Mouse (Mus musculus): ENCODE data around the gene Klf15. TPM values are rescaled to one million over a fixed set of nuclear protein-coding genes. Genes with fewer than 3 reads are reported as not detected.

The Klf15 gene
- polyA plus RNA-seq, 1 experiment from 2014 or later = 13.6 TPM

- Histone ChIP-seq H3K4me2 (no peak overlapping the region), H3K36me3 (replicated peaks) (no peaks in the 10 kb centered on the region), H3K9ac (no peak overlapping the region), H3K4me3 (no peak overlapping the region), H3K27ac (no peak overlapping the region), H3K27me3 (replicated peaks) (no peaks in the 10 kb centered on the region), H3K9me3 (no peaks in the 10 kb centered on the region), H3K4me1 (0 out of 2 replicates have a peak, but pooled peaks cover 4% of the 10 kb centered on the region)
- ATAC-seq (replicated peaks) = no peak
- 35% methylated on average over 4 of the region's 4 CpGs for WGBS
Observed at GRCm38 (mm10) chr6:90499509-90499908, 37.1 kb downstream of the Klf15 start.

DNA sequence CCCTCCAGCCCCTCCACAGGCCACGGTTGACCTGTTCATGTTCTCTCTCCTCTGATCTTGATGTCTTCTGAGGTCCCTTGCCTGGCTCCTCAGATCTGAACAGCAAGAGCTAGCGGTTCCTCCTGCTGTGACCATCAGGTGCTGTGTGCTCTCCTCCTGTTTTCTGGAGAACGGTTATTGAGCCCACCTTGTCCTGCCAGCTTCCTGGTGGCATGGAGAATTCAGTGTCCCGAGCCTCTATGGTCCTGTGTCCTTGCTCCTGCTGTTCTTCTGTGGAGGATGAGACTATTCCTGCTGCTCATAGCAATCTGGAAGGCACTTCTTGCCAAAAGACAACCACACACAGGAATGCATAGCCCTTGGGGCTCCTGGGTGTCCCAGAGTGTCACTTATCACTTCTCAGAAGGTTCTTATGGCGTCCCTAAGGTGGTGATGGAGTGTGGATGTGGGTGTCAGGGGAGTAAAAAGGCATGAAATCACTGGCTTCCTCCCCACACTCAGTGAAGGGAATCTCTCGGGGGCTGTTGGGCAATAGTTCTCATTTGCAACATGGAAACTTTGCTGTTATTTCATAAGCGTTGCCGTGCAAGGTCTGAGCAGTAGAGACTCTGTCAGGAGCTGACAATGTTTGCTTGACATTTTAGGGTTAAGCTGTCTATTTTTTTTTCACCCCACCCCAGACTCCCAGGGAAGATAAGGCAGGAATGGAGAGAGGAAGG, 39.0 kb downstream of the Klf15 start:
- Histone ChIP-seq H3K27ac (no peak overlapping the region), H3K4me1 (0 out of 2 replicates have a peak, but pooled peaks cover 4% of the 10 kb centered on the region), H3K9ac (no peak overlapping the region), H3K4me3 (no peak overlapping the region), H3K27me3 (replicated peaks) (no peaks in the 10 kb centered on the region), H3K4me2 (no peak overlapping the region), H3K36me3 (replicated peaks) (no peaks in the 10 kb centered on the region), H3K9me3 (no peaks in the 10 kb centered on the region)
- 79% methylated on average over 8 of the region's 8 CpGs for WGBS
- no peak for ATAC-seq (replicated peaks)

- no peaks in the 10 kb centered on the region for H3K36me3 ChIP-seq (replicated peaks)
- H3K4me1 ChIP-seq = 0 out of 2 replicates have a peak, but pooled peaks cover 16% of the 10 kb centered on the region
- no peaks in the 10 kb centered on the region for H3K9me3 ChIP-seq
- no peak overlapping the region for H3K4me2 ChIP-seq
- 72% methylated on average over 6 of the region's 6 CpGs for WGBS
- H3K27me3 ChIP-seq (replicated peaks) = no peaks in the 10 kb centered on the region
- H3K4me3 ChIP-seq = no peak overlapping the region
- no peak overlapping the region for H3K9ac ChIP-seq
- peak overlapping the region; percentile 66 for H3K27ac ChIP-seq
- no peak for ATAC-seq (replicated peaks)
Observed at GRCm38 (mm10) chr6:90505906-90506305, 43.5 kb downstream of the Klf15 start.

DNA sequence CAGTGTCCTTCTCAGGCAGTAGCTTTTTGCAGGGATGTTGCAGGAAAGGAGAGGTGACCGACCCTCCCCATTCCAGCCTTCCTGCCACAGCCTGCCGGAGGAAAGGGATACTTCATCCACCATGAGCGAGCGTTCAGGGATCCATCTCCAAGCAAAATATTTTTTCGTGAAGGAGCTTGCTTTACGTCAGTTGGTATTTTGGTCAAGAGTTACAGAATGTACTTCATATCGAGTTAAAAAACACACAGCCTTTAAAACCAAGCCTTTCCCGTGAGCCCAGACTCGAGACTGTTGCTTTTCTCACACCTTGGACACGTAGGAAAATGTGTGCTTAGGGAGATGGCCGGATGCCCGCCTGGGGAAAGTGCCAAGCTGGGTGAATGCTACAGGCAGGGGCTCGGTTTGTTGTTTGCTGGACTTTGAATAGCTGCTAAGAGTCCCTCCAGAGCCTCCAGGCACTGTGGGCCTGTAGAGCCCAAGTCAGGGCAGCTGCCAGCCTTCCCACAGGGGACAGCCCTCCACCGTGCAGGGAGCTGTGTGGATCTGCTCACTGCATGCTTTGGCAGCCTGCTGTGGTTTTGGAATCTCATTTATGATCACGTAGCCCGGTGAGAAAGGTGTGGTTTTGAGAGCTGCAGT, 44.4 kb downstream of the Klf15 start:
- Histone ChIP-seq H3K4me2 (no peak overlapping the region), H3K9me3 (no peaks in the 10 kb centered on the region), H3K4me1 (0 out of 2 replicates have a peak, but pooled peaks cover 16% of the 10 kb centered on the region), H3K9ac (no peak overlapping the region), H3K4me3 (no peak overlapping the region), H3K36me3 (replicated peaks) (no peaks in the 10 kb centered on the region), H3K27ac (peak overlapping the region; percentile 66), H3K27me3 (replicated peaks) (no peaks in the 10 kb centered on the region)
- 62% methylated on average over 16 of the region's 16 CpGs for WGBS
- peak; percentile 82 for ATAC-seq (replicated peaks)

- Histone ChIP-seq H3K4me3 (no peak overlapping the region), H3K36me3 (replicated peaks) (no peaks in the 10 kb centered on the region), H3K9me3 (no peaks in the 10 kb centered on the region), H3K4me1 (0 out of 2 replicates have a peak, but pooled peaks cover 16% of the 10 kb centered on the region), H3K27me3 (replicated peaks) (no peaks in the 10 kb centered on the region), H3K27ac (peak overlapping the region; percentile 66), H3K4me2 (no peak overlapping the region), H3K9ac (no peak overlapping the region)
- ATAC-seq (replicated peaks) = no peak
Observed at GRCm38 (mm10) chr6:90507443-90507842, 45.1 kb downstream of the Klf15 start.

DNA sequence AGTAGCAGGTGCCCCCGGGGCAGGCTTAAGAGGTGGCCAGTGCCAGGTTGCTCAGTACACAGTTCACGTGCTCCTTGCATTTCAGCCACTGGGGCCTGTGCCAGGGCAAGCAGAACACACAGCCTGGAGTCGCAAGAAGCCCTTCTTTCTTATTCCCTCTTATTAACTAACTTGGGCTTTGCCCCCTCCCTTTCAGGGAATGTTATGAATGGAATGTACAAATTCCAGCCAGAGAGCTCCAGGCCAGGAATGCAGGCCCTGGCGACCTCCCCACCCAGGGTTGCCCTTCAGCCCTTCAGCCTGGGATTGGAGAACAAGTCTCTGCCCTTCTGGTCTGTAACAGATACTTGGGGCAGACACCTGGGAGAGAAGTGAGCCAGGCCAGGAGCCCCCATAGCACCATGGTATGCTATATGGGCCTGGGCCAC, 45.8 kb downstream of the Klf15 start:
- no peaks in the 10 kb centered on the region for H3K36me3 ChIP-seq (replicated peaks)
- no peak overlapping the region for H3K4me2 ChIP-seq
- no peak overlapping the region for H3K9ac ChIP-seq
- no peaks in the 10 kb centered on the region for H3K27me3 ChIP-seq (replicated peaks)
- H3K27ac ChIP-seq = peak overlapping the region; percentile 66
- 34% methylated on average over 4 of the region's 4 CpGs for WGBS
- ATAC-seq (replicated peaks) = peak; percentile 62; the same call in 1 of the 2 replicates
- H3K4me1 ChIP-seq = 0 out of 2 replicates have a peak, but pooled peaks cover 16% of the 10 kb centered on the region
- H3K4me3 ChIP-seq = no peak overlapping the region
- no peaks in the 10 kb centered on the region for H3K9me3 ChIP-seq

- ATAC-seq (replicated peaks) = no peak
- Histone ChIP-seq H3K9ac (no peak overlapping the region), H3K4me3 (no peak overlapping the region), H3K27me3 (replicated peaks) (no peaks in the 10 kb centered on the region), H3K27ac (0 out of 2 replicates have a peak overlapping the region, but pooled peaks have one; percentile 66), H3K4me2 (no peak overlapping the region), H3K4me1 (0 out of 2 replicates have a peak, but pooled peaks cover 16% of the 10 kb centered on the region), H3K36me3 (replicated peaks) (no peaks in the 10 kb centered on the region), H3K9me3 (no peaks in the 10 kb centered on the region)
- 65% methylated on average over 6 of the region's 6 CpGs for WGBS
Observed at GRCm38 (mm10) chr6:90509085-90509484, 46.7 kb downstream of the Klf15 start.

DNA sequence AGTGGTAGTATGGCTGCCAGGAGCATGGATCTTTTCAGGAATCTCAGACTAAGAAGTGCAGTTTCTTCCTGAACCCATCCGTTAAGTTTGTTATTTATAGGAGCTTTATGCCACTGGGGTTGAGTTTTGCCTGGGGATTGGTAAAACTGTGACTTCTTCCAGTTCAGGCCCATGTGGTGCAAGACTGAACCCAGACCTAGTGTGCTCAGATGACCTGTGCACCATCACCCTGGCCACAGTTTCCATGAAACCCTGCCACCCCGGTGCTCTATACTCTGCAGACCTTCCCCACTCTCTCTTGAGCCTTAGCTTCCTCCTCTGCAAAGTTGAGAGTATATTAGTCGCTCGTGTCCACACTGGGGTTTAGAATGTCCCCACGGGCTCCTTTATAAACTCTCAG, 50.0 kb downstream of the Klf15 start:
- H3K4me1 ChIP-seq = 0 out of 2 replicates have a peak, but pooled peaks cover 9% of the 10 kb centered on the region
- no peaks in the 10 kb centered on the region for H3K9me3 ChIP-seq
- no peak for ATAC-seq (replicated peaks)
- no peak overlapping the region for H3K4me2 ChIP-seq
- no peaks in the 10 kb centered on the region for H3K36me3 ChIP-seq (replicated peaks)
- no peak overlapping the region for H3K27ac ChIP-seq
- WGBS = 91% methylated on average over 5 of the region's 5 CpGs
- no peak overlapping the region for H3K4me3 ChIP-seq
- H3K27me3 ChIP-seq (replicated peaks) = no peaks in the 10 kb centered on the region
- no peak overlapping the region for H3K9ac ChIP-seq

- no peak for ATAC-seq (replicated peaks)
- Histone ChIP-seq H3K9ac (no peak overlapping the region), H3K36me3 (replicated peaks) (no peaks in the 10 kb centered on the region), H3K27ac (no peak overlapping the region), H3K4me3 (no peak overlapping the region), H3K4me2 (no peak overlapping the region), H3K4me1 (0 out of 2 replicates have a peak, but pooled peaks cover 7% of the 10 kb centered on the region), H3K9me3 (no peaks in the 10 kb centered on the region), H3K27me3 (replicated peaks) (no peaks in the 10 kb centered on the region)
- 77% methylated on average over 5 of the region's 5 CpGs for WGBS
Observed at GRCm38 (mm10) chr6:90513074-90513856, 50.9 kb downstream of the Klf15 start.

- Histone ChIP-seq H3K27ac (no peak overlapping the region), H3K27me3 (replicated peaks) (no peaks in the 10 kb centered on the region), H3K4me1 (no peaks in the 10 kb centered on the region), H3K4me3 (no peak overlapping the region), H3K4me2 (no peak overlapping the region), H3K36me3 (replicated peaks) (no peaks in the 10 kb centered on the region), H3K9ac (no peak overlapping the region), H3K9me3 (no peaks in the 10 kb centered on the region)
- no peak for ATAC-seq (replicated peaks)
Observed at GRCm38 (mm10) chr6:90514369-90514768, 52.0 kb downstream of the Klf15 start.

DNA sequence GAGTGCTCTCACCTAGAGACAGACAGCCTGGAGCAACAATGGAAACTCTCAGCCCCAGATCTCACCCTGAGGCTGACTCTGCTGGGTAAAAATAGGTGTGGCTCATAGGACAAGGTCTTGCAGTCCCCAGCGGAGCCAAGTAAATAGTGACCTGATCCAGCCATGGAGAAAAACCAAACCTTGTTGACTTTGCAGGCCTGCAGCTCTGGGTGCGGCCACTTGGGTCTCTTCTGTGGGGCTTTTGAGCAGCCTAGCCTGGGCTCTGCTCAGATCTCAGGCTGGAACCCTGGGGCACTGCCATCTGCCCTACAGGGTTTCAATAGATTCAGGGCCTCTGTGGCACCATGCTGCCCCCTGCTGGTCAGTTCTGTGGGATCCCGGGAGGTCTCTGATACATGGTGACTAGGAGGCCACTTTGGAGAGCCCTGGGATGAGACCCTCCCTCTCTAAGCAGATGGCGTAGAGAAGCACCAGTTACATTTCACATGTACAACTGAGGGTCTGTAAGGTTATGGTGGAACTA, 52.6 kb downstream of the Klf15 start:
- Histone ChIP-seq H3K27ac (no peak overlapping the region), H3K4me2 (no peak overlapping the region), H3K4me1 (no peaks in the 10 kb centered on the region), H3K4me3 (no peak overlapping the region), H3K9ac (no peak overlapping the region), H3K9me3 (no peaks in the 10 kb centered on the region), H3K36me3 (replicated peaks) (no peaks in the 10 kb centered on the region), H3K27me3 (replicated peaks) (no peaks in the 10 kb centered on the region)
- peak; percentile 62; the same call in 1 of the 2 replicates for ATAC-seq (replicated peaks)
- WGBS = 46% methylated on average over 4 of the region's 4 CpGs

DNA sequence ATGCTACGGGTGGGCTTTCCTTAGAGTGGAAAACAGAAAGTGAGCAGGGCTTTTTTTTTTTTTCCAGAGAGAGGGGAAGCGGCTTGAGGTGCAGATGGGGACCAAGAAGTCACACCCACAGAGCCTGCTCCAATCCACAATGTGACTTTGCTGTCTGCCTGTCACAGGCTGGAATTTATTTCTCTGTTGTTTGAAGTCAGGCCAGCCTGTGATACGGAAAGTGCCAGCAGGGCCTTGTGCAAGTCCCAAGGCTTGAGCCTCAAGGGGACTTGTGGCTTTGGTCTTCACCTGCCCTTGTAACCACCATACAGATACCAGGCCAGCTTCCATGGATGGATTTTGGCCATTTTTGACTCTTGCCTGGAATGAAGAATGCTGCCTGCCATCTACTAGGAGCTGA, 56.5 kb downstream of the Klf15 start:
- 74% methylated on average over 3 of the region's 3 CpGs for WGBS
- no peak for ATAC-seq (replicated peaks)

More for the DNA sequence above, 56.5 kb downstream of the Klf15 start:
- no peak overlapping the region for H3K4me2 ChIP-seq
- H3K36me3 ChIP-seq (replicated peaks) = no peaks in the 10 kb centered on the region
- H3K27me3 ChIP-seq (replicated peaks) = no peaks in the 10 kb centered on the region
- H3K4me1 ChIP-seq = no peaks in the 10 kb centered on the region
- no peak overlapping the region for H3K4me3 ChIP-seq
- no peaks in the 10 kb centered on the region for H3K9me3 ChIP-seq
- no peak overlapping the region for H3K27ac ChIP-seq
- no peak overlapping the region for H3K9ac ChIP-seq

Measured in midbrain, embryonic 15.5 days (tissue).